Mouse (Mus musculus): Measurements from ENCODE around the gene Cd59b. TPM values are rescaled to one million over a fixed set of nuclear protein-coding genes. Genes with fewer than 3 reads are reported as not detected.
"Not testable (repeated sequence)": the region's sequence is repeated elsewhere in the genome, so short reads cannot be mapped to it uniquely, and the experiment has no call there.

The Cd59b gene
- polyA plus RNA-seq, 1 experiment = 1.2 TPM

DNA sequence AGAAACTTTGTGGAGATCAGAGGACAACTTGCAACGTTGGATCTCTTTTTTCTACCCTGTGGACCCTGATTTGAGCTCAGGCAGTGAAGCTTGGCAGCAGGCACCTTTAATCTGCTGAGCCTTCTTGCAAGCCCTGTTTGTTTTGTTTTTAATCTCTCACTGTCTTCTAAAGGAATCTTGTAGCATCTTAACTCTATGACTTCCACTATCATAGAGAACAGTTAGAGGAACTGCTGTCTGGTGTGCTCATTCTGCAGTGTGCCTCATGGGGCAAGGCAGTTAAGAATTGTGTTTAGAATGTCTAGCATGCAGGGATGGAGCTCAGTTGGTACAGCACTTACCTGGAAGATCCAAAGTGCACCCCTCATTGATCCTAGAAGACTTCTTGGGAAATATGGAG, 30.3 kb downstream of the Cd59b start:
- Histone ChIP-seq H3K4me1 (ENCODE audit: control insufficient read depth, insufficient read depth, insufficient read length) (no peaks in the 10 kb centered on the region), H3K27me3 (ENCODE audit: control insufficient read depth, insufficient read depth, low read length) (no peaks in the 10 kb centered on the region), H3K27ac (ENCODE audit: insufficient read depth, low read length) (no peak overlapping the region), H3K36me3 (ENCODE audit: control insufficient read depth, insufficient read depth, low read length) (no peaks in the 10 kb centered on the region), H3K4me3 (ENCODE audit: extremely low read depth, insufficient read depth, insufficient read length) (no peak overlapping the region)
- WGBS = 69% methylated on average over 1 of the region's 1 CpGs
- DNase-seq (ENCODE audit: low read depth in 1 of 2, low spot score in 2 of 2) = no peak
- no peak for TF ChIP-seq POLR2A (IDR thresholded peaks at IDR 0.05; ENCODE audit: low read depth, low read length)
- TF ChIP-seq CTCF (IDR thresholded peaks at IDR 0.05; ENCODE audit: extremely low read depth, insufficient read depth, insufficient read length, insufficient replicate concordance) = no peak

DNA sequence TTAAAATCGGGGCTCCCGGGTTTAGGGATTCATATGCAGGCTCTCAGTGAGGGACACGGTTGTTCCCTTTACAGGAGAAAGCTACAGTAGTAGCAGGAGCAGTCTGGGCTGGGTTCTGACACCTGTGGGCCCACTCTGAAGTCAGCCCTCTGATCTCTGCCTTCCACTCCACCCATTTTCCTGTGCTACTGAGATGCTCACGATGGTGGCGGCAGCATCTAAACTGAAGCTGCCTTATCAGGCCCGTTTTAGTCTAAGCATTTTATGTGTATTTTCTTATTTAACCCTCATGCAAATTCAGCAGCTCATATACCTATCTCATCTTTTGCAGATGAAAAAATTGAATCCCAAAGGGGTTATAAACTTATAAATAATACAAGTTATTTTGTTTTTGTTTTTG, 35.2 kb downstream of the Cd59b start:
- TF ChIP-seq CTCF (IDR thresholded peaks at IDR 0.05; ENCODE audit: extremely low read depth, insufficient read depth, insufficient read length, insufficient replicate concordance) = no peak
- TF ChIP-seq POLR2A (IDR thresholded peaks at IDR 0.05; ENCODE audit: low read depth, low read length) = no peak
- no peaks in the 10 kb centered on the region for H3K27me3 ChIP-seq (ENCODE audit: control insufficient read depth, insufficient read depth, low read length)
- no peaks in the 10 kb centered on the region for H3K4me1 ChIP-seq (ENCODE audit: control insufficient read depth, insufficient read depth, insufficient read length)
- no peak overlapping the region for H3K4me3 ChIP-seq (ENCODE audit: extremely low read depth, insufficient read depth, insufficient read length)
- H3K27ac ChIP-seq (ENCODE audit: insufficient read depth, low read length) = no peak overlapping the region
- WGBS = 81% methylated on average over 6 of the region's 6 CpGs
- H3K36me3 ChIP-seq (ENCODE audit: control insufficient read depth, insufficient read depth, low read length) = no peaks in the 10 kb centered on the region
- DNase-seq (ENCODE audit: low read depth in 1 of 2, low spot score in 2 of 2) = no peak

- H3K4me1 ChIP-seq (ENCODE audit: control insufficient read depth, insufficient read depth, insufficient read length); DNase-seq (ENCODE audit: low read depth in 1 of 2, low spot score in 2 of 2); H3K36me3 ChIP-seq (ENCODE audit: control insufficient read depth, insufficient read depth, low read length); H3K4me3 ChIP-seq (ENCODE audit: extremely low read depth, insufficient read depth, insufficient read length); H3K27me3 ChIP-seq (ENCODE audit: control insufficient read depth, insufficient read depth, low read length); H3K27ac ChIP-seq (ENCODE audit: insufficient read depth, low read length): not testable (repeated sequence)
- WGBS = 91% methylated on average over 2 of the region's 2 CpGs
Observed at GRCm38 (mm10) chr2:104109021-104109420, 39.4 kb downstream of the Cd59b start.

GRCm38 (mm10) chr2:104109528-104109927, 39.9 kb downstream of the Cd59b start:
- DNase-seq (ENCODE audit: low read depth in 1 of 2, low spot score in 2 of 2) = no peak
- no peak overlapping the region for H3K27ac ChIP-seq (ENCODE audit: insufficient read depth, low read length)
- H3K4me1 ChIP-seq (ENCODE audit: control insufficient read depth, insufficient read depth, insufficient read length) = no peaks in the 10 kb centered on the region
- WGBS = 92% methylated on average over 2 of the region's 2 CpGs
- no peaks in the 10 kb centered on the region for H3K36me3 ChIP-seq (ENCODE audit: control insufficient read depth, insufficient read depth, low read length)
- 0 out of 2 replicates have a peak, but pooled peaks cover 1% of the 10 kb centered on the region for H3K27me3 ChIP-seq (ENCODE audit: control insufficient read depth, insufficient read depth, low read length)
- TF ChIP-seq CTCF (IDR thresholded peaks at IDR 0.05; ENCODE audit: extremely low read depth, insufficient read depth, insufficient read length, insufficient replicate concordance) (no peak), POLR2A (IDR thresholded peaks at IDR 0.05; ENCODE audit: low read depth, low read length) (no peak)
- H3K4me3 ChIP-seq (ENCODE audit: extremely low read depth, insufficient read depth, insufficient read length) = no peak overlapping the region

- no peak overlapping the region for H3K27ac ChIP-seq (ENCODE audit: insufficient read depth, low read length)
- H3K4me1 ChIP-seq (ENCODE audit: control insufficient read depth, insufficient read depth, insufficient read length) = no peaks in the 10 kb centered on the region
- no peak overlapping the region for H3K4me3 ChIP-seq (ENCODE audit: extremely low read depth, insufficient read depth, insufficient read length)
- no peak for DNase-seq (ENCODE audit: low read depth in 1 of 2, low spot score in 2 of 2)
- TF ChIP-seq CTCF (IDR thresholded peaks at IDR 0.05; ENCODE audit: extremely low read depth, insufficient read depth, insufficient read length, insufficient replicate concordance) (no peak), POLR2A (IDR thresholded peaks at IDR 0.05; ENCODE audit: low read depth, low read length) (no peak)
- no peaks in the 10 kb centered on the region for H3K36me3 ChIP-seq (ENCODE audit: control insufficient read depth, insufficient read depth, low read length)
- WGBS = 72% methylated on average over 4 of the region's 4 CpGs
- 0 out of 2 replicates have a peak, but pooled peaks cover 1% of the 10 kb centered on the region for H3K27me3 ChIP-seq (ENCODE audit: control insufficient read depth, insufficient read depth, low read length)
Observed at GRCm38 (mm10) chr2:104110031-104110430, 40.4 kb downstream of the Cd59b start.

DNA sequence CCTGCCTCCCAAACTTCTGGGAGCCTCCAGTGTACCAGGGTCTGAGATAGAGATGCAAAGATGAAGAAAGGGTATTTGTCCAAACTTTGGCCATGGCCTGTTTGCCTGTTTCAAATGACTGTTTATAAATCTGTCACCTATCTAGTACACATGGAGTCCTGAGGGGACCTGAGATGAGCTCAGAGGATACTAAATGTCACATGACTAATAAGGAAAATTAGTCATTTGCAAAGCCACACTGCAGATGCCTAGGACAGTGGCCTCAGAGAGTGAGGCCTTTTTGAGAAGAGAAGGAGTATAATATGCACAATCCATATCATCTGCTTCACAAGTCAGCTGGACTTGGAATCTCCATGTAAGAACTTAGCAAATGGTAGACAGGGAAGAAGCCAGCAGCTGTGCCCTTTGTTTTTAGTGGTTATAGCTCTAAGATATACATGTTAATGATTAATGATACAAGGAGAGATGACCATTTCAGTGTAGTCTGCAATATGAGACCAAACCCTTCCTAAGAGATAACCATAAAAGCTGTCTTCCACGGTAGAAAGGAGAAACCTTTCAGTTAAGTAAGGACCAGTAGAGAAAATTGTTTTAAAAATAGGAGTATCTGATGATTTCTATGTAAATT, 41.6 kb downstream of the Cd59b start:
- DNase-seq (ENCODE audit: low read depth in 1 of 2, low spot score in 2 of 2) = not testable (repeated sequence)
- WGBS = no CpG with 5 or more reads among the region's 1 CpGs

DNA sequence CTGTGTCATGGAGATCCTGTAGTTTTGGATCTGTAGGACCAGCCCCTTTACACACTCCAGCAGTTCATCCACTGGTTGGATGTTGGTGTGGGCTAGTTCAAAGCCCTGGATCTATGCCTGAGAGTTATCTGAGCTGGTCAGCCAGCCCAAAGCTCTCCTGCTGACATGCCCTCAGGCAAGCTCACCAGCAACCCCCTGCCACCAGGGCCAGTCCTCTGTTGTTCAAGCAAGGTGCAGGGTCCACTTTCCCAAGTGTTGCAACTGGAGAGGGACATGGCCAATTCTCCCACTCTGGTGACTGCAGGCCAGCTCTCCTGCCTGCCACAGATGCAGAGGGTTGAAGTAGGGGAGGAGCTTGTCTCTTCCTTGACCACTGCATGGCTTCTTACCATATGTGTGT, 43.9 kb downstream of the Cd59b start:
- not testable (repeated sequence) for DNase-seq (ENCODE audit: low read depth in 1 of 2, low spot score in 2 of 2); H3K27ac ChIP-seq (ENCODE audit: insufficient read depth, low read length); H3K4me1 ChIP-seq (ENCODE audit: control insufficient read depth, insufficient read depth, insufficient read length); H3K36me3 ChIP-seq (ENCODE audit: control insufficient read depth, insufficient read depth, low read length); H3K4me3 ChIP-seq (ENCODE audit: extremely low read depth, insufficient read depth, insufficient read length); H3K27me3 ChIP-seq (ENCODE audit: control insufficient read depth, insufficient read depth, low read length)

More for the DNA sequence above, 41.6 kb downstream of the Cd59b start:
- not testable (repeated sequence) for H3K36me3 ChIP-seq (ENCODE audit: control insufficient read depth, insufficient read depth, low read length); H3K4me3 ChIP-seq (ENCODE audit: extremely low read depth, insufficient read depth, insufficient read length); H3K27me3 ChIP-seq (ENCODE audit: control insufficient read depth, insufficient read depth, low read length); H3K27ac ChIP-seq (ENCODE audit: insufficient read depth, low read length); H3K4me1 ChIP-seq (ENCODE audit: control insufficient read depth, insufficient read depth, insufficient read length)

Measured in spleen, adult 2 months (tissue).